Mouse (Mus musculus) ES-E14 (cell line): ENCODE data around the gene Hmga1.

ENCODE experiments used
- HCFC1 ChIP-seq: IDR thresholded peaks from 2 replicates; pipeline ENCODE4 v1.6.1; 2012; ENCODE audit warnings: low read length, inconsistent platforms, borderline replicate concordance; ENCODE audit not compliant: insufficient read depth
- ZC3H11A ChIP-seq: IDR thresholded peaks from 2 replicates; pipeline ENCODE4 v1.6.1; 2012; ENCODE audit warnings: low read depth, mild to moderate bottlenecking, inconsistent platforms, low read length, borderline replicate concordance
- ZNF384 ChIP-seq: IDR thresholded peaks from 2 replicates; pipeline ENCODE4 v1.6.1; 2012; ENCODE audit warnings: low read depth, low read length, inconsistent platforms

DNA sequence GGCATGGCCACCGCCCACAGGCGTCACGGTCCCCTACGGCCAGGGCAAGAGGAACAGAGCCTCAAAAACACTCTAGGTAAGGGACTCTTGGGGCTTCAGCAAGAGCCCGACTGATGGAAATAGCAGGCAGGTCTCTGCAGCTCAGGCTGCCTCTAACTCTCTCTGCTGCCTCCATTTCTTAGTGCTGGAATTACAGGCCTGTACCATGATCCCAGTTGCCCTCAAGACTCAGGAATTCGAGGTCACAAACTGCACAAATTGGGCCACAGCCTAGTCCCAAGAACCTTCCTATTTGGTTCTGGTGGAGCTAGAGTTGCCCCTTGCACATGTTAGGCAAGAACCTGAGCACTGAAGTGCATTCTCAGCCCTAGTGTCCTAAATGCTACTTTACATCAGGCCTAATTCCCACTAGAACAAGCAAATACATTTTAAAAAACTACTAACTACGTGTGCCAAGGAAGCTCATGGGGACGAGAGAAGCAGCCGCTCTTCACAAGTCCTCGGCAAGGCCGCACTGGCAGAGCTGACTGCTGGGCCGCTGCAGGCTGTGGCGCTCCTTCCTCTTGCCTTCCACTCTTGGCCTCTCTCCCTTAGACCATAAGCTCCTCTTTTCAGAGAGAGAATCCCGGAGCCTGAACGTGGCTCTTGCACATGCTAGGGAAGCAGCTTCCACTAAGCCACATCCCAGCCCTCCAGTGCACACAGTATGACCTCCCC is 39.5 kb downstream of the Hmga1 start:
- TF ChIP-seq ZC3H11A (no peak), HCFC1 (no peak), ZNF384 (no peak)
